Mouse (Mus musculus) heart, embryonic 11.5 days (tissue): Measurements from ENCODE around the gene Cep57l1. TPM values are rescaled to one million over a fixed set of nuclear protein-coding genes. Genes with fewer than 3 reads are reported as not detected.
A peak's percentile ranks its signal among the peaks of the same experiment; 100 is the strongest.
"Not testable (repeated sequence)": the region's sequence is repeated elsewhere in the genome, so short reads cannot be mapped to it uniquely, and the experiment has no call there.

Source experiments
- ATAC-seq: fragments of 200-750 bp; cut with Nextera tagmentation; replicated peaks from 2 replicates; pipeline ENCODE4 v1.8.0; 2017; ENCODE audit warnings: moderate library complexity; ENCODE audit not compliant: insufficient number of reproducible peaks, low FRiP score, low TSS enrichment
- H3K27ac ChIP-seq: fragments of 300-500 bp; sonication (generic); 2 replicates; pipeline ENCODE4 v1.5.1; 2014; ENCODE audit warnings: mild to moderate bottlenecking, low read depth, low read length
- H3K27me3 ChIP-seq: fragments of 300-500 bp; sonication (generic); 2 replicates; pipeline ENCODE4 v1.6.1; 2014; ENCODE audit warnings: mild to moderate bottlenecking, low read length, mixed read lengths; ENCODE audit not compliant: control insufficient read depth, insufficient read depth
- H3K36me3 ChIP-seq: fragments of 300-500 bp; sonication (generic); 2 replicates; pipeline ENCODE4 v1.6.1; 2014; ENCODE audit warnings: mild to moderate bottlenecking, low read length, moderate library complexity, mixed read lengths; ENCODE audit not compliant: control insufficient read depth, insufficient read depth
- H3K4me1 ChIP-seq: fragments of 300-500 bp; sonication (generic); 2 replicates; pipeline ENCODE4 v1.6.1; 2014; ENCODE audit warnings: low read length; ENCODE audit not compliant: control insufficient read depth, insufficient read depth
- H3K4me2 ChIP-seq: fragments of 300-500 bp; sonication (generic); 2 replicates; pipeline ENCODE4 v1.6.1; 2014; ENCODE audit warnings: mild to moderate bottlenecking, moderate library complexity
- H3K4me3 ChIP-seq: fragments of 300-500 bp; sonication (generic); 2 replicates; pipeline ENCODE4 v1.5.1; 2014; ENCODE audit warnings: low read depth, low read length
- H3K9ac ChIP-seq: fragments of 300-500 bp; sonication (generic); 2 replicates; pipeline ENCODE4 v1.6.1; 2014; ENCODE audit warnings: mild to moderate bottlenecking, low read depth, low read length, moderate library complexity
- H3K9me3 ChIP-seq: fragments of 300-500 bp; sonication (generic); replicated peaks from 2 replicates; pipeline ENCODE4 v1.6.1; 2016; ENCODE audit warnings: low read length; ENCODE audit not compliant: control insufficient read depth
- WGBS: fragments of 180-500 bp; shearing (Covaris S2); extraction: QIAGEN DNeasy Blood & Tissue Kit; methylation state at CpG from one replicate; pipeline ENCODE4 v1.1.7; 2014; ENCODE audit not compliant: insufficient replicate concordance; 5-methylcytosine and 5-hydroxymethylcytosine counted together
- polyA plus RNA-seq: library from polyadenylated mRNA; unstranded; fragments of >200 nt; fragmentation: Nextera tagmentation; extraction: Ambion mirVana; gene quantifications from 2 replicates; pipeline ENCODE4 v1.2.1, GENCODE M21; 2014

The Cep57l1 gene
- polyA plus RNA-seq, 1 experiment from 2014 or later, result 22.8 TPM

- Histone ChIP-seq H3K27ac (no peak overlapping the region), H3K4me1 (peaks cover 3% of the 10 kb centered on the region; the same call in 1 of the 2 replicates), H3K36me3 (no peaks in the 10 kb centered on the region), H3K9ac (no peak overlapping the region), H3K9me3 (no peaks in the 10 kb centered on the region), H3K4me3 (no peak overlapping the region), H3K27me3 (no peaks in the 10 kb centered on the region), H3K4me2 (no peak overlapping the region)
- no peak for ATAC-seq
- WGBS, result 86% methylated on average over 6 of the region's 6 CpGs
Measured at GRCm38 (mm10) chr10:41821171-41821570, 11.5 kb upstream of the Cep57l1 start.

- no peak for ATAC-seq
- H3K36me3 ChIP-seq, result no peaks in the 10 kb centered on the region
- H3K4me3 ChIP-seq, result no peak overlapping the region
- H3K9me3 ChIP-seq, result no peaks in the 10 kb centered on the region
- WGBS, result 91% methylated on average over 5 of the region's 5 CpGs
- H3K4me2 ChIP-seq, result no peak overlapping the region
- H3K4me1 ChIP-seq, result peaks cover 3% of the 10 kb centered on the region; the same call in 1 of the 2 replicates
- no peaks in the 10 kb centered on the region for H3K27me3 ChIP-seq
- H3K27ac ChIP-seq, result no peak overlapping the region
- no peak overlapping the region for H3K9ac ChIP-seq
Measured at GRCm38 (mm10) chr10:41820401-41820800, 10.7 kb upstream of the Cep57l1 start.

GRCm38 (mm10) chr10:41819307-41819706, 9.6 kb upstream of the Cep57l1 start:
- H3K4me3 ChIP-seq, result no peak overlapping the region
- 83% methylated on average over 3 of the region's 3 CpGs for WGBS
- peaks cover 3% of the 10 kb centered on the region; the same call in 1 of the 2 replicates for H3K4me1 ChIP-seq
- no peaks in the 10 kb centered on the region for H3K27me3 ChIP-seq
- ATAC-seq, result no peak
- no peak overlapping the region for H3K9ac ChIP-seq
- no peaks in the 10 kb centered on the region for H3K36me3 ChIP-seq
- H3K4me2 ChIP-seq, result no peak overlapping the region
- H3K9me3 ChIP-seq, result no peaks in the 10 kb centered on the region
- H3K27ac ChIP-seq, result no peak overlapping the region

GRCm38 (mm10) chr10:41818733-41819070, 9.0 kb upstream of the Cep57l1 start:
- H3K36me3 ChIP-seq, H3K27ac ChIP-seq, H3K9ac ChIP-seq, H3K4me1 ChIP-seq, H3K4me2 ChIP-seq, H3K4me3 ChIP-seq, H3K27me3 ChIP-seq, ATAC-seq, H3K9me3 ChIP-seq: not testable (repeated sequence)
- 86% methylated on average over 6 of the region's 6 CpGs for WGBS

- no peak overlapping the region for H3K4me2 ChIP-seq
- ATAC-seq, result no peak
- WGBS, result 84% methylated on average over 8 of the region's 8 CpGs
- no peak overlapping the region for H3K9ac ChIP-seq
- H3K4me3 ChIP-seq, result no peak overlapping the region
- no peaks in the 10 kb centered on the region for H3K36me3 ChIP-seq
- H3K9me3 ChIP-seq, result no peaks in the 10 kb centered on the region
- H3K4me1 ChIP-seq, result peaks cover 8% of the 10 kb centered on the region
- no peaks in the 10 kb centered on the region for H3K27me3 ChIP-seq
- no peak overlapping the region for H3K27ac ChIP-seq
Measured at GRCm38 (mm10) chr10:41818036-41818732, 8.5 kb upstream of the Cep57l1 start.

- no peak overlapping the region for H3K4me2 ChIP-seq
- no peaks in the 10 kb centered on the region for H3K27me3 ChIP-seq
- H3K27ac ChIP-seq, result no peak overlapping the region
- no peak overlapping the region for H3K9ac ChIP-seq
- 64% methylated on average over 5 of the region's 5 CpGs for WGBS
- H3K9me3 ChIP-seq, result no peaks in the 10 kb centered on the region
- peaks cover 19% of the 10 kb centered on the region for H3K4me1 ChIP-seq
- H3K4me3 ChIP-seq, result no peak overlapping the region
- H3K36me3 ChIP-seq, result no peaks in the 10 kb centered on the region
- ATAC-seq, result no peak
Measured at GRCm38 (mm10) chr10:41816516-41816915, 6.8 kb upstream of the Cep57l1 start.

GRCm38 (mm10) chr10:41814305-41814853, 4.7 kb upstream of the Cep57l1 start:
- H3K9ac ChIP-seq, result no peak overlapping the region
- no peak overlapping the region for H3K4me3 ChIP-seq
- H3K4me1 ChIP-seq, result peaks cover 19% of the 10 kb centered on the region
- ATAC-seq, result no peak
- no peaks in the 10 kb centered on the region for H3K9me3 ChIP-seq
- WGBS, result 76% methylated on average over 6 of the region's 6 CpGs
- no peak overlapping the region for H3K27ac ChIP-seq
- H3K36me3 ChIP-seq, result no peaks in the 10 kb centered on the region
- no peak overlapping the region for H3K4me2 ChIP-seq
- H3K27me3 ChIP-seq, result no peaks in the 10 kb centered on the region

- no peak overlapping the region for H3K27ac ChIP-seq
- H3K27me3 ChIP-seq, result no peaks in the 10 kb centered on the region
- no peak for ATAC-seq
- peak overlapping the region; percentile 82 for H3K4me2 ChIP-seq
- 75% methylated on average over 6 of the region's 6 CpGs for WGBS
- peaks cover 19% of the 10 kb centered on the region for H3K4me1 ChIP-seq
- 0 out of 2 replicates have a peak overlapping the region, but pooled peaks have one; percentile 24 for H3K9ac ChIP-seq
- peak overlapping the region; percentile 2; the same call in 1 of the 2 replicates for H3K4me3 ChIP-seq
- H3K9me3 ChIP-seq, result no peaks in the 10 kb centered on the region
- H3K36me3 ChIP-seq, result no peaks in the 10 kb centered on the region
Measured at GRCm38 (mm10) chr10:41812566-41812965, 2.9 kb upstream of the Cep57l1 start.
